Mouse (Mus musculus): ENCODE data around the gene Faxc. TPM values are rescaled to one million over a fixed set of nuclear protein-coding genes. Genes with fewer than 3 reads are reported as not detected.

Faxc gene
- total RNA-seq, 2 experiments from 2014 or later, result 0.54 to 0.81 TPM

DNA sequence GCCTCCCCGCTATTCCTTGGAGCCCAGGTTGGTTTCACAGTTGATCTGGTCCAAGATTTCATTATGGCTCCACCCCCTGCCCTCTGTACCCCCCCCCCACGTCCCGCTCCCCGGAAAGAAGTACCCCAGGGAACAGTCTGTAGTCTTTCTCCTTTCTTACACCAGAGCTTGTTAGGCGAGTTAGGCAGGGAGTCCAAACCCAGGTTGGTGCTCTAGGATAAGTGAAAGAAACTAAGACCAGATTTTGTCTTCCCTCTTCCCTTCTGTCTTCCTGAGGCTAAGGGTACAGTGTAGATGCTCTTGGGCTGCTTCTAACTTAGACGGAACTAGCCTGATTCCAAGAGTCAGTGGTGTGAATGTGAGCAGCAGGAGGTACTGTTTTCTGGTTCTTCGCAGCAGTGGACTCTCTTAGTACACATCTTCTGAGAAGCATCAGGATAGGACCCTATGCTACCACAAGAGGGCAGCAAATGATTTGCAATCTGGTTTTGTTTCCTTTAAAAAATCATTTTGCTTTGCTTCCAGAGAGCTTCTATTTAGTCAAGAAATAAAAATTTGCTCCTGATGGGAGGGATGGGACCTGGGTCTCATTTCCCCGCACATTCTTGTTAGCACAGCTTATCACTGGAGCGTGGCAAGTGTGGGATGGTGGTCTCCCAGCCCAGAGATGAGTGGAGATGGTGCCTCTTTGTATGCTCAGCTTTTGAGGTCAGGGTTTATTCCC is 86.7 kb downstream of the Faxc start:
- no peak for DNase-seq
- intact Hi-C loops (cut with DNase I), result no loop called here

DNA sequence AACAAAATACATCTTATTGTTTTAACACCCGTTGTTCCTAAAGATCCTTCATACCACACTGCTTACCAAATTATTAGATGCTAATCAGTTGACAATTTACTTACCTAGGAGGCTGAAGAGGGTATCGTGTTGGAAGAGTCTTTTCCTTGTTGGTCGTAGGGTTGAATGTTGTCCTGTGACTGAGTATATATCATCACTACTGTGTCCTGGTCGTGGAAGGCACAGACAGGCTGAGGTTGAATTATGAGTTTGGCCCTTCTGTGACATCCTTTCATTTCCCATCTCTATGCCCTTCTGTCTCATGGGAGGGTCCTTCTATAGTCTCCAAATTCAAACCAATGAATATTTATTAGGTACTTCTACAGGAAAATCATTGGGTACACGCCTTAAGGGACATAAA is 87.3 kb downstream of the Faxc start:
- no peak for DNase-seq
- intact Hi-C loops (cut with DNase I), result no loop called here

GRCm38 (mm10) chr4:22029951-22030350 is 98.8 kb downstream of the Faxc start:
- DNase-seq, result no peak
- intact Hi-C loops (cut with DNase I), result no loop called here

Other genes with a start within 250 kb of the Faxc start
- gene Prdm13, start 245.4 kb upstream of the Faxc start, total RNA-seq (2021), result not detected
- gene Ccnc, start 203.6 kb upstream of the Faxc start, total RNA-seq (2021), result 10 to 100 TPM; 10.3 to 10.5 TPM
- 10 to 100 TPM; 16.2 to 18.9 TPM for gene Usp45, start 164.2 kb upstream of the Faxc start, total RNA-seq (2021)
- gene Tstd3, start 164.1 kb upstream of the Faxc start, total RNA-seq (2021), result 10 to 100 TPM; 11.1 to 11.4 TPM
- gene Pnisr, start 83.7 kb upstream of the Faxc start, total RNA-seq (2021), result 10 to 100 TPM; 34.2 to 38.9 TPM
- 10 to 100 TPM; 13.7 to 16.4 TPM for gene Coq3, start 51.7 kb upstream of the Faxc start, total RNA-seq (2021)